Mouse (Mus musculus) layer of hippocampus, postnatal 10 days (tissue): Measurements from ENCODE around the gene Pcnx2. TPM values are rescaled to one million over a fixed set of nuclear protein-coding genes. Genes with fewer than 3 reads are reported as not detected.

ENCODE experiments used
- DNase-seq, 2 experiments: peaks; one replicate each; pipeline ENCODE4 v3.0.0; 2021; ENCODE audit warnings: low spot score in 2 of 2
- total RNA-seq, 2 experiments: library from RNA; stranded (reverse); gene quantifications; 2 replicates each; pipeline ENCODE4 v1.2.3; 2021

The Pcnx2 gene
- total RNA-seq, 2 experiments from 2014 or later = 40.1 to 43.0 TPM

DNA sequence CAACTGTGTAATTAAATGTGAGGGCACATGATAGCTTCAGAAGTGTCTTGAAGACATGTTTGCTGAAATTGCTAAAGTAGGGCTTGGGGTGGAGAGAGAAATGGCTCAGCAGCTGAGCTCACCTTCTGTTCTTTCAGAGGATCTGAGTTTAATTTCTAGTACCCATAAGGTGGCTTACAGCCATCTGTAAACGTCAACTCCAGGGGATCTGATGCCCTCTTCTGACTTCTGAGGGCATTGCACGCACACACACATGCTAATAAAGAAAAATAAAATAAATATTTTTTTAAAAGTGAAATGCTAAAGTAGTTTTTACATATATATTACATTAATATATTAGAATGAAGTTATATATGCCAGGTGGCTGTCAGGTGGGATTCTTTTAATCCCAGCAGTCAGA, 3.0 kb upstream of the Pcnx2 start:
- no peak for DNase-seq

DNA sequence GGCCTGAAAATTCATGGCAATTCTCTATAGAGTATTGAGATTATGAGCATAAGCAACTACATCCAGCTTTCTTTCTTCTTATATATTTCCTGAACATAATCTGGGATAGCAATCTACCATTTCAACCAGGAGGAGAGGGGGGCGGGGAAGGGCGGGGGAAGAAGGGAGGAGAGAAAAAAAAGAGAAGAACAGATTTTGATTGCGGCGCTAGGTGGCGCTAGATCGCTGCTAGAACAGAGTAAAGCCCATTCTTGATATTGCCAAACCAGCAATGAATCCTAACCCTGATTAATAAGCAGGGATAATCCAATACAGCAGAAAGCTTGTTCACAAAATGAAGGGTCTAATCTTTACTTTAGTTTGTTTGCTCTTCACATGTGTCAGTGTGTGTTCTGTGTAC, 782 bp upstream of the Pcnx2 start:
- DNase-seq = peak; percentile 74 to 80

DNA sequence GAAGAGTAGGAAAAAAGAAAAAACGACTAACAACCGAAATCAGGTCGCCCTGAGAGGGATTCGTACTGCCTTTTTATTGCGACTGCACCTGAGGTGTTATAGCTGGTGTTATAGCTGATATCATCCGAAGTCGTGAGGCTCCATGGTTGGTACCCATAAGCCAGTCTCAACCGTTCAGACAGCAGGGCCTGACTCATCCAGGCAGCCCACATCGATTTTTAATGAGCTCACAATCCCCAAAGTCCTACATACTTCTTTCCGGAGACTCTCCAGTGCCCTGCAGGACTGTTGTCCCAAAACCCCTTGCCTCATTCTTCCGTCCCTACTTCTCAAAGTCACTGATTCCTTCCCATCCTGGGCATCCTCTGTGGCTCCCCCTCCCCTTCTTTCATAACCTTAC, 729 bp downstream of the Pcnx2 start:
- DNase-seq = no peak

DNA sequence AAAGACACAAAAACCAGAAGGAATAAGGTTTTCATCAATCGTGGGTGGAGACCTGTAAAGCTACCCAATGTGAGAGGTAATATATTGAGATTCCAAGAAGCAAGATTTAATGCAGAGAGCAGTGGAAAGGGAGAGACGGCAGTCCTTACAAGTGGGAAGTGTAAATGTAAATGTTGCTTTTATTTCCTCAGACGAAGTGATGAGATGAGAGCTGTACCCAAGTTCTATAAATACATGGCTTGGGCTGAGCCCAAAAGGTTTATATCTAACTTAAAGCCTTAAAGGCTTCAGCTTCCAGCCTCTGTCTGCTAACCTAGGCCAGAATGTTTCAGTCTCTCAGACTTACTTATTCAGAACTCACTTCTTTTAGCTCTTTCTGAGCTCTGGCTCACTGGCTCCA, 8.2 kb downstream of the Pcnx2 start:
- no peak for DNase-seq

DNA sequence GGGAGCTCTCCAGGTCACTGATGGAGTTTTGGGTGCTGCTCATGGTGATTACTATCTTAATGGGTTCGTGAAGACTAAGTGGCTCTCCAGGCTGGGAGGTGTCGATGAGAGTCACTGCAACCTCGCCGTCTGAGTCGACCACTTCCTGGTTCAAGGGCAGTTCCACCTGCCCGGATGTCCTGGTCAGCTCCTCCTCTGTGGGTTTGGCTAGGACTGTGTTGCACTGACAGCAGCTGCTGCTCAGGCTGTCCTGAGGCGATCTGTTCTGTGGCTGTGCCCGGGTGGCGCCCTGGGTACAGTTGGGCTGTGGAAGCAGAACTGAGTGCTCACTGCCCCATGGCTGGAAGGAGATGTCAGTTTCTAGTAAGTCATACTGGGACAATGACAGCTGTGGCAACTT, 10.6 kb downstream of the Pcnx2 start:
- no peak for DNase-seq

DNA sequence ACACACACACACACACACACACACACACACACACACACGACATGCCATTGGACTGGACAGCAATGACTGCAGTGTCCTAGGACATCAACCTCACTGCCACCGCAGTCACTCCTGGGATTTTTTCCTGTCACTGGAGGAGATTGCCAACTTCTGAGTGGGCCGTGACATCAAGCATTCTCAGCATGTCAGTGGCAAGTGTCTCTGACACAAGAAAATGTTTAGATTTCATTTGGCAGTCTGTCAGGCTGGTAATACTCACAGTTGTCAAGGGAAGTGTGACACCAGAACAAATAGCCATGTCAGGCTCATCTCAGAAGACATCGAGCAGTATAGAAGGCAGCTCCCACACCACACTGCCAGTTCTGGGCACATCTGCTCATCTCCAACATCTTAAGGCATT, 17.7 kb downstream of the Pcnx2 start:
- no peak for DNase-seq

DNA sequence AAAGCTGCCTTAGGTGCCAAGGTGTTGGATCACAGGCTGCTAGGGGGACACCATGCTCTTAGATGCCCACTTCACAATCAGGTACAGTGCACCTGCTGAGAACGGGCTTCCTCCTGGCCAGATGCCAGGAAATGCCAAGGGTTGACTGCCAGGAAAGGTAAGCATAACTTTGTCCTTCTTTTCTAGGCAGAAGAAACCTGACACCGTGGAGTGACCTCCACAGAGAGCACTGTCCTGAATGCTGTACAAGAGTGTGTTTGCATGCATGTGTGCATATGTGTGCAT, 24.9 kb downstream of the Pcnx2 start:
- no peak for DNase-seq

DNA sequence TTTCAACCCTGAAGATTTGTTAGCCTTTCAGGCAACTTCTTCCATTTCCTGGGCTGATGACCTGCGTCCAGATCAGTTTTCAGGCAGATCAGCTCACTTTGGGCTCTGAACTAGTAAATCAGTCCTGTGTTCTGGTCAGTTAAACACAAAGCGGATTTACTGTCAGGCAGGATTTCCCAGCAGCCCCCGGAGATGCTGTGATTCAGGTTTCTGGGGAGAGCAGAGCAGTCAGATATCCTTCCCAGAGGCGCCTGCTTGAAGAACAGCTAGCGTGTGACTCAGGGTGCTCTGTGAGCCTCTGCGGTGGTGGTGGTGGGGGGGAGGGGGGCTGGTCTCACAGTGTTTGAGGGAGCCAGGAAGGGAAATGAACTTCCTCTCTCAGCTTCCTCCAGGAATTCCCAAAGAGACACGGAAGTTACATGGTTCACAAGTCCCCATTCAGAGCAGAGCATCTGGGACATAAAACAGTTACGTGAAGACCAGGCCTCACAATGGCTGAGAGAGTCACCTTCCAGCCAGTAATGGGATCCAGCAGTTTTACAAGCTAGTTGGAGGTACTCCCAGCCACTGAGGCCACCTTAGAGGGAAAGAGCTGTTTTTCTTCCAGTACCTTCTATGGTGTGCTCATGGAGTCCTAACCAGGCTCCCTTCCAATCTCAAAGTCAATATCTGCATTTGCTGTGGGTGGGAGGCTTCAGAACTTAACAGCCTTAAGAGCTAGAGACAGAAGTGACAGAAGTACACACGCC, 25.4 kb downstream of the Pcnx2 start:
- no peak for DNase-seq

DNA sequence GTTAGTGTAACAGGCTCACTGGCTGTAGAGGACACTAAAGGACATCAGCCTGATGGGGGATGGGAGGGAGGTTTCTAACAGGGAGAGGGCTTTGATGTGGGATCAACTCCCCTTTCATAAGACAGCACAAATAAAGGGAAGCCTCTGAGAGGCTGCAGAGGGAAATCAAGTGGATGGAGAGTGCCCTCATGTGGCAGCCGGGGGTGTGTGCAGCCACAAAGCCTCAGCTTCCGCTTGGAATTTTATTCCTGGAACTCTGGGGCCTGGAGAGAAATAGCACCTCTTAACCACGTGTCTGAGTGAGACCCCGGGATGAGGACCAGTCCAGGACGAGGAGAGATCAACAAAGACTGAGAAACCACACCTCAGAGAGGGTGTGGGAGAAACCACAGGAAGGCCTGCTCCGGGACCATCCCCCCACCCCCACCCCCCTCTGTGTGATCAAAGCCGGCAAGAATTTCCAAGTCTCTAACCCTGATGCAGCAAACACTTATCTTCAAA, 27.2 kb downstream of the Pcnx2 start:
- peak; percentile 86 to 87 for DNase-seq

DNA sequence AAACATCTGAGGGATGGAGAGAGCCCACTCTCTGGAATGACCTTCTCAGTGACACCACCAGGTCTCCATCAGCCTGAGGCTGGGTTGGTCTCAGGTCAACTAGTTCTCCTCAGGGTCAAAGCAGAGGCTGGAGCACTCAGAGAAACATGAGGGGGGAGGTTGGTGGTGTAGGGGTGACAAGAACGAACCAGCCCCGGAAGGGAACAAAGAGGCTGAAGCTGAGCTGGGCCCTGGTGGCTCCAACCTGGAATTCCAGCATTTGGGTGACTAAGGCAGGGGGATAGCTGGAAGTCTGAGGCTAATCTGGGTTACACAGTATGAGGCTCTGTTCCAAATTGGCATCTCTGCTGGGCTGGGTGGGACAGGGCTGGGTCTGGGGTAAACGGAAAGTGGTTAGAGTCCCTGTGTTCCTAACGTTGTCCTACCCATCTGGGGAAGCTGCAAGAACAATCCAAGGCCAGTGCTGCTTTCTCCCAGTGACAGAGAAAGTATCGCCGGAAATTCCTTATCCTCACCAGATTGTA, 27.9 kb downstream of the Pcnx2 start:
- no peak for DNase-seq

DNA sequence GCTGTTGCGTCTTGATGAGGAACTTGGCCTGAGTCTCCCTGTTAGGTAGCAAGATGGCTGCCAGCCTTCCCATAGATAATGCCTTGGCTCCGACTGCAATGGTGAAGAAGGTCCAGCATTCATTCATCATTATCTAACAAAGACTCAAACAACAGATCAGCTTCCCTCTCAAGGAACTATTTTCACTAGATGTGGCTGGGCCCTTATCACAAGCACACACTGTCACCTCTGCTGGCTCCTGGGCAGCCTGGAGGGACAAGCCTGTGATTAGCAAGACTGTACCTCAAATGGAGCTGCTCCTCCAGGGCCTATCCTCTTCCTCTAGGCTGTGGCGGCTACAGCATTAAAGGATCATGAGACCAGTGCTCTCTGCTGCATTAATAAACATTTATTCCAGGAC, 28.4 kb downstream of the Pcnx2 start:
- DNase-seq = no peak

DNA sequence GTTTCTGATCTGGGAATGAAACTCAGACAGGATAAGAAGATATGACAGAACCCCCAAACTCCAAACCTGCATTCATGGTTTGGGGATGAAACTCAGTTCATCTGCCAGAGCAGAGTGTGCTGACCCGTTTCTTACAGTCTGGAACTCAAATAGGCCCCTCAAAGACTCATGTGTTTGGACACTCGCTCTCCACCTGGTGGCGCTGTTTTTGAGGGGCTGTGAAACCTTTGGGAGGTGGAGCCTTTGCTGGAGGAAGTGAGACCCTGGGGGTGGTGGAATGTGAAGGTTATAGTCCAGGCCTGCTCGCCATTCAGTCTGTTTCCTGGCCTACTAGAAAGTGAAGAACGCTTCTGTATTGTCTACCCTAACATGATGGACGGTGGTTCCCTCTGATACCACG, 29.6 kb downstream of the Pcnx2 start:
- DNase-seq = no peak

DNA sequence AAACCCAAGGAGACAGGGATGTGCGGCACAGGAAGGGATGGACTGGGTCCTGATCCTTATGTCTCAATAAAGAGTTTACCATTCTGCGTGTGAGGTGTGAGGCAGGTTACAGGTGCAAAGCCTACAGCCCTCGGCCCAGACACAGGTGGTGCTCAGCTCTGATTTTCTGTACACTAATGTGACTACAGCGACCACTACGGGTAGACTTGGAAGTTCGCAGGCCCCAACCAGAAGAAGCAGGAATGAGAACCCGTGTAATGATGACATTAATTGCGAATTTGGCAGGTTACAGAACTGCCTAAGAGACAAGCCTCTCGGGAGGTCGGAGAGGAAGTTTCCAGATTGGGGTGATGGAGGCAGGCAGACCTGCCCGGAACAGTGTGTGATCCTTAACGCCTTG, 32.0 kb downstream of the Pcnx2 start:
- no peak for DNase-seq

DNA sequence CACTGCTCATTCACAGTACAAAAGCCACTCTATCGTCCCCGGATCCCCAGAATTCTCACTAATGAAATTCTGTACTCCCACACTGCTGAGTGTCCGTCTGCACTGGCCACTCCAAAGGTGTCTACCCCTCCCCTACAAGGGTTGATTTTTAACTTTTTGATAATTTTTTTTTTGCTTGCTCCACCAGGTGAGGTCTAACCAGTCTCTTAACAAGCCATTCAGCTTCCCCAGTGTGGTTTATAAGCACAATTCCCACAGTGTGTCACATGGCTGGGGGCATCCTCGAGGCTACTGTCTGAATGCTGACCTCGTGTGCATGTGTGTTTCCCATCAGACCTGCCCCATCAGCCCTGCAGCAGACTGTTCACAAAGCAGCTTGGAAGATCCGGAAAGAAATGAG, 40.9 kb downstream of the Pcnx2 start:
- DNase-seq = no peak

DNA sequence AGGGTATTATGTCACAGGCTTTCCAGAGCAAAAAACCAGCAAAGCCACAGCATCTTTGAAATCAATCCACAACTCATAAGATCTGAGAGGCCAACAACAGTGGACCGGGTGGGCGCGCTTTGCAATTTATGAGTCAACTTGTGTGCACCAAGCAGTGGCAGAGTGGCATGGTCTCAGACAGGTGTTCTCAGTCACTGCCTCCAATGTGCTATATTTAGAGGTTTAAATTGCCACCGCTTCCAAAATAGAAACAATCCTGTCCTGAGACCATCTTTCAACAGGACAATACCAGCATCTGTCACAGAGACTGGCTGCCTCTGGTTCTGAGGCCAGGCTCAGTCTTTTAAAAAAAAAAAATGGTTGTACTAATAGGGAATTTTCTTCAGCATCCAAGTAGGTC, 42.0 kb downstream of the Pcnx2 start:
- no peak for DNase-seq

DNA sequence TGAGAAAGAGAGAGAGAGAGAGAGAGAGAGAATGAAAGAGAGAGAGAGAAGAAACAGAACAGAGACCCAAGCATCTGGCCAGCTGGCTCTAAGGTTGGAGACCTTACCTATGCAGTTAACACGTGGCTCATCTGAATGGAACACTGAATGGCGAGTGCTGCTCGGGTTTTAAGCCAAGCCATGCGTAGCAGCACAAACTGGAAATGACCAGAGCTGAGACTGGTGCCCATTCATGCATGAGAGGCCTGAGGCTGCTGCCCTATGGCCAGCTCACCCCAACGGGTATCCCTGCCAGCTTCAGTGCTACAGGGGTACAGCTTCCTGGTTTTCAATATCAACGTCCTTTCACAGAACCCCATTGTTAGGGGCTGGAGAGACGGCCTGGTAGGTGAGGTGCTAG, 43.7 kb downstream of the Pcnx2 start:
- no peak for DNase-seq

DNA sequence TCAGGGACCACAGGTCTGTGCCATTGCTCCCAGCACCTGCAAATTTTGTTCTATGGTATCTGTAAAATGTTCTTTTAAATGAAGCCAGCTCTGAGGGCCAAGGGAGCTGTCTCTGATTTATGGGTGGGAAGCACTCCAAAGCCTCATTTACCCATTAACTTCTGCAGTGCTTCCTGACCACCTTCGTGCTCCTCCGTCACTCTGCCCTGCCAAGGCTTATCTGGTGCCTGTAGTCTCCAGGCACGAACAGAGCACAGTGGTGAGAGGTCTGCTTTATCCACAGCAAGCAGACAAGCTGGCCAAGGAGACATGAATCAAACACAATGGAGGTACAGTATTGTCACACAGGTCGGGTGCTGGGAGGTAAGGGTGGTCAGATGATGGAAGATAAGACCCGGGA, 44.8 kb downstream of the Pcnx2 start:
- DNase-seq = no peak

DNA sequence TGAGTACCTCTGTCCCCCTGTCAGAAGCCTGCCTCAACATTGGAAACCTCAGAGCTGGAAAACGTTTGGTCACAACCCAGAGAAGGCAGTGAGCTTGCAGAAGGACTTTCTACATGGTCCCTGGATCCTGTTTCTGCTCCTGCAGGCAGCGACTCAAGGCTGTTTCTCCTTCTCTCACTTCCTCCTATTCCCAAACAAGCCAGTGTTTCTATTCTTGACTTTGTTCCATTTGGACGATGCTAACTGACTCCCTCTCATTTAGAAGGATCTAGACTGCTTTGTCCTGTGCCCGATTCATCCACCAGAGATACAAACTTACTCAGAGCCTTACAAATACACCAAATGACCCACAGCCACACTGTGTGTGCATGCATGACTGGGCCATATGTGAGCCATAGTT, 48.9 kb downstream of the Pcnx2 start:
- no peak for DNase-seq

DNA sequence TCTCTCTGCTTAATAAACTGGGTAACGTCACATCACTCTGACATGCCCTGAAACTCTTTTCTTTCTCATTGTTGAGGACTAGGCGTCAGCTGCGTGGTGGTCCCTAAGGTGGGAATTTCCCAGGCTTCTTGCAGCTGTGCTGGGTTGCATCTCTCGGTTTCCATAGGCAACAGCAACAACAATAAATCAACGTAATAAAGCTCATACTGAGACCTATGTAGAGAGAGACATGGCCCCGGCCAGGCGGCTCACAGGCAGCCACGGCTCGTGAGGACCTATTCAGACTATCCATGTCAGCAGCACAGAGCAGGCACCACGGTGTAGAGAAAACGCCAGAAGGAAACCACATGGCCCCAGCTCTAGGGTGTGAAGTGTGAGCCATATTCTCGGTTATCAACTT, 50.3 kb downstream of the Pcnx2 start:
- no peak for DNase-seq

DNA sequence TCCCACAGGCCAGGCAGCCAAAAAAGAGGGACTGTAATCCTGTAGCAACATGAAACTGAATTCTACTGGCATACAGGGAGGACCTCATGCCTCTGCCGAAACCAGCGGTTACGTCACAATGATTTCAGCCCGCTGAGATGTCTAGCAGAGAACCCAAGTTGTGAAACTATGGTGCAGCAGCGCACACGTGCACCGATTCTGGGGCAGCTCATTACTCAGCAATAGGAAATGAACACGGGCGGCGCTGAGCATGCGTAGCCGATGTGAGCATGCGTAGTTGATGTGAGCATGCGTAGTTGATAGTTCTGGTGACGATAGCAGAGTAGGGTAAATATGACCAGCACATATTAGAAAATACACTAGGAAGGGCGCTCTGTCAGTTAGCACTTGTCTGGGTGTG, 52.8 kb downstream of the Pcnx2 start:
- DNase-seq = no peak

DNA sequence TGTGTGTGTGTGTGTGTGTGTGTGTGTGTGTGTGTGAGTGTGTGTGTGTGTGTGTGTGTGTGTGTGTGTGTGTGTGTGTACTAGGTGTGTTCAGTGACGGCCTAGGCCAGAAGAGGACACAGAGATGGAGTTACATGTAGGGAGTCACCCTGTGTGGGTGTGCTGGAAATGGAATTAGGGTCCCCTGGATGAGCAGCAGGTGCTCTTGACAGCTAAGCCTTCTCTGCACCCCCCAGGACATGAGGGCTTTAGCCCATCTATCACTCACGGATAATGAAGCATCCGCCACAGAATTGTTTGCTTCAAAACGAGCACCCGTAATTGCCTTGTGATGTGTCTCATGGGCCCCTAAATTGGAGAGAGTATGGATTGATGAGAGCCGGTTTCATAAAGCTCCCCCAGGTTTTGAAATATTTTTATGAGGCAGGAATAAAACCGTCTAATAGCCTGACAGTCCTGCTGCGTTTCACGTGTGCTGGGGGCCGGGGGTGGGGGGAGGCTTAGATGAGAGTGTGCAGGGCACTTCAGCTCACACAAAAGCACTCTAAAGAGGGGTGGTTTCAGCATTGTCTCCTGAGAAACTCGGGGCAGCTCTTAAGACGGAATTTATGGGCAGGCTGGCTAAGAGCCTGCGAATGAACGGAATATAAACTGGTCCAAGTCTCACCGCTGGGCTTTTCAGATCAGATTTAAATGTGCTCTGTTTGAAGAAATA, 54.8 kb downstream of the Pcnx2 start:
- no peak for DNase-seq

DNA sequence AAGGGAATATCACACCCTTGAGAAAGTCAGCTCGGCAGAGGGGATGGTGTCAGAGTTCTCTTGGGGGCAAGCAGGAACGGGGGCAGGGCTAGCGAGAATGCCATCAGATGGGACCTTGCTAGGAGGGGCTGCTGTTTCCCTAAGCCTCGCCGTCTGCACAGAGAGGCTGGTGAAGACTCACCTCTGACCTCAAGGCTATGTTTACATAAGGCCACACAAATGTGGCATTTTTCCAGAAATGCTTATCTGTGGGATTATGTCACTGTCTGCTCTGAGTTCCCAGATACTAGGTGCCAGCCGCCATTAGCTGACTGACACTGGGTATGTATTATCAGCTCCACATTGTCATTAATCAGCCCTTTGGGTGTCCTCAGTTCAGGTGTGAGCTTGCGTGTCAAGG, 56.0 kb downstream of the Pcnx2 start:
- DNase-seq = no peak

DNA sequence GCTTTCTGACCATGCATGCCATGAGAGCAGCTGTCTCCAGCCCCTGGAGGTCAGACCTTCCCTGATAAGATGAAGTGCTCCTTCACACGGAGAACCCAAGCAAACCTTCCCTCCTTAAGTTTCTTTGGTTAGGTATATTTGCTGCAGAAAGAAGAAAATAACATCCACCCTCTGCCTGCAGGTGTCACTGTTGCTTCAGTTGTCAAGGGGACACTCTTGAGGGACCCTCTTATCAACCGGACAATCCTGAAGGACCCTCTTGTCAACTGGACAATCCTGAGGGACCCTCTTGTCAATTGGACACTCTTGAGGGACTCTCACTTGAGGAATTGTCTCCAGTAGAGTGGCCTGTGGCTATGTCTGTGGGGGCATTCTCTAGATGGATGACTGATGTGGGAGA, 73.4 kb downstream of the Pcnx2 start:
- peak in 1 of 2 experiments; percentile 43 for DNase-seq
